Mouse (Mus musculus): ENCODE measurements at regions not wholly inside any gene's neighbourhood (a gene's known extent, or its start where the extent isn't known, plus 50 kb on each side); places are given as distances from the start of the nearest gene placed in this dataset.

DNA sequence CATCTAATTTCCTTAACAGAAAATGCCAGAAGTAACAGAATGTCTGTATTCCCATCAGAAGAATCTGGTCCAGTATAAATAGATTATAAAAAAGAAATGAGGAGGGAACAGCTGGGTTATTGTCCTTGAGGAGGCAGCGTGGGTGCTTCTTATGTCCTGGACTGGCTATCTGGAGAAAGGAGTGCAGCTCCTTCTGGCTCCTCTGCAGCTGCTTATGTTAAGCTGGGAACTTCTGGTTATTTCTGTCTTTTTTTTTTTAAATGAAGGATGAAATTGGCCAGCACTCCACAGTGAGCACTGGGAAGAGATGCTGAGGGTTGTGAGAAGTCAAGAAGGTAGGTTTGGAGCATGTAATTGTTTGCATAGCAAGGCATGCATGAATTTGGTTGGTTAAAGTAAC lies 441.5 kb downstream of the Ebf1 start:
- no peak for DNase-seq (ENCODE audit: low spot score in 2 of 2)

DNA sequence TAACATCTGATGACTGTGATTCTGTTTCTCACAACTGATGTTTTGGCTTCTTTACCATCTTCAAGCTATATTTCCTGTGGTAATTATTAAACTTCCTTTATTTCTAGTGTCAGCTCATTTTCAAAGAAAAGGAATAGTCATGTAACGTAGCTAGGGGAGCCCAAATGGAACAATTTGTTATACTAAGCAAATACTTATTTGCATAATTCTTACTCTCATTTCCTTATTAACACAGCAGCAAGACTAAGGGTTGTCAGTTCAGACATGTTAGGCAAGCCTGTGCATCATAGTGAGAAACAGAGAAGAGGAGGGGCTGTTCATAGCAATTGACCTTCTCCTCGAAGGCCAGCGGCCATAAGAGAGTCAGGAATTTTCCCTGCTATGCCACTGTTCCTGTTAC lies 449.5 kb downstream of the Ebf1 start:
- peak in 1 of 2 experiments; percentile 27 for DNase-seq (ENCODE audit: low spot score in 2 of 2)

DNA sequence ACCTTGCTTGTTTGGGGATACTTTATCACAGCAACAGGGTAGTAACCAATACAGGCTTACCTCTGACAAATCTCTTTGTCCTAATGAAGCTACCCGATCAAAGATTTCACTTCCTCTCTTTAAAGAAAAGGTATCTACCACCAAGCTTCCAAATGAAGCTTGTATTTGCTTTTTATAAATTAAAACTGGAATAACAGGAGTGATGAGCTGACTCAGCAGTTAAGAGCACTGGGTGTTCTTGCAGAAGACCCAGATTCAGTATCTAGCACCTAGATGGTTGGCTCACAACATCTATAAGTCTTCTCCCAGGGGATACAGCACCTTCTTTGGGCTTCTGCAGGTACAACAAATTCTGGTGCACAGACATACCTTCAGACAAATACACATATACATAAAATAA lies 453.2 kb downstream of the Ebf1 start:
- DNase-seq (ENCODE audit: low spot score in 2 of 2): no peak

DNA sequence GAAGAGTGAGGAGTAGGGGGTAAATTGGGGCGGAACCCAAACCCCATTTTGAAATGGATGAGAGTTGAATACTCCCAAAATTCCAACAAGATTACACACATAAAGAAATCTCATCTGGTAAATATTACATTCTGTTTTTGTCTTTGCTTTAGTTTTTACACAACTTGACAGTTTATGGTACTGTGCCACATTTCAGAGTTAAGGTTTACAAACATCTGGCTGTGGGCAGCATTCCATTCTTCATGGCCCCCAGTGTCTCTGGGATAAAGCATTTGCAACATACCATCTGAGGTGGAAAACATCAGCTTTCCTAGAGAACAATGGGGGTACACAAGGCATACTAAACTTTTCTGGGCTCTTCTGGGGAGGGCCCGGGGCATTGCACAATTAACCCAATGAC lies 454.1 kb downstream of the Ebf1 start:
- no peak for DNase-seq (ENCODE audit: low spot score in 2 of 2)

DNA sequence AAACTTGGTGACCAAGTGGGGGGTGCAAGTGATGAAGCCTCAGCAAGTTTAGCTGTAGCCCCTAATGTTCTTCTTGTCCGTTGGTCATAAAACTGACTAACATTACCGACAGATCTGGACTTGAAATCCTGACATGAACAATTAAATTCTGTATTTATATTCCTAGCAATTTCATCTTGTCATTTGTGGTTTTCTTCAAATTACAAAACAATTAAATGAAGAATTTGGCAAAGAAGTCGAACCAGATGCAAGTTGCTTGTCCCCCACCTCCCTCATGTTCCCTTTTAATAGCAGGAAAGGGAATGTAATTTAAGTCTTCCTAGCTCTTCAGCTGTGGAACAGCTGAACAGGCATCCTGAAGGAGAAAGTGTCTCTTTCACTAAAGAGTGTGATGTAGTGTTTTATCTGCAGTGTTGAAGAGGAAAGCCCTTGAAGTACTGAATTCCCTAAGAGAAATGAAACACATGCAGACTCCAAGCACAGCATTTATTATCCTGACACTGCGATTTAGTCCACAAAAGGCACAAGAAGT lies 467.5 kb downstream of the Ebf1 start:
- DNase-seq (ENCODE audit: low spot score in 2 of 2): no peak

DNA sequence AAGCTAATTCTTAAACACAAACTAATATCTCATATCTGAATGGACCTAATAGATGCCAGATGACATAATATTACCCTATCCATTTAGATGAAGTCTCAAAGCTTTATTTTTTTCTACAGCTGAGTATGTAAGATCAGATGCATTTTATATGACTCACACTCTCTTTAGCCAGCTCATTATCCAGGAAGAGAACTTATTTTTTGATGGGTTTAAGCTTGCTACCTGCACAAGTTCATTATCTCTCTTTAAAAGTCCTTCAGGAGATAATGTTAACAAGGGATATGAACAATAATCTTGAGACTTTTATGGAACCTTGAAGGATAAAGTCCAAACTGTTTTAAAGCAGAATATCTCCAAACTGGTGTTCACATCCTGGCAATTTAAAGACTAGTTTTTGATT lies 468.0 kb downstream of the Ebf1 start:
- DNase-seq (ENCODE audit: low spot score in 2 of 2): no peak

DNA sequence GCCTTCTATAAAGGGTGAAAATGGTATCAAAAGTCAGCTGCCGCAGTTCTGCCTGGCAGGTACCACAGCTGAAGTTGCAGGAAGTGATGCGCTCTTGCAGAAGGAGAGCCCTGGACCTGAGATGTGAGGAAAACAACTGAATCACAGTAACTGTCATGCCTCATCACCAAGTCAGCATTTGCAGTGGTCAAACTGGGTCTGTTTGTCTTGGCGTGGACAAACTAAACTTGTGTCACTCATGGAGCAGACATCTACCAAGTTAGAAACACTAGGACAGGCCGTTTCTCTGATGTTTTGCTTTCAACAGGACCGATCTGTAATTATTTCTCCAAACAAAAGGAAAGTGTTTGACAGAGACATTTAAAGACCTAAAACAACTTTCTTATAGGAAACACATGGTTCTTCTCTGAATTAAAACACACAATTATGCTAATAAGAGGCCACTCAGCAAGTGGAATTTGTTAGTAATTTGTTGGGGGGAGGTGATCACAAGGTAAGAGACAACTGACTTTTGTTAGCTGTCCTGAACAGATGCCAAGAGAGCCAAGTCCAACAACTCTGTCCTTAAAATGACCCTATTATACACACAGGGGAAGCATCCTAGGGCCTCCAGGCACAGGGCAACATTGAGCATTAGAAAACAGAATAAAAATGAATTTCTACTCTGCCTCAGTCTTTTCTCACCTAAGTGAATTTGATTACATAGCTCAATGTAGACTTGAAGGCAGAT lies 470.2 kb downstream of the Ebf1 start:
- no peak for DNase-seq (ENCODE audit: low spot score in 2 of 2)

DNA sequence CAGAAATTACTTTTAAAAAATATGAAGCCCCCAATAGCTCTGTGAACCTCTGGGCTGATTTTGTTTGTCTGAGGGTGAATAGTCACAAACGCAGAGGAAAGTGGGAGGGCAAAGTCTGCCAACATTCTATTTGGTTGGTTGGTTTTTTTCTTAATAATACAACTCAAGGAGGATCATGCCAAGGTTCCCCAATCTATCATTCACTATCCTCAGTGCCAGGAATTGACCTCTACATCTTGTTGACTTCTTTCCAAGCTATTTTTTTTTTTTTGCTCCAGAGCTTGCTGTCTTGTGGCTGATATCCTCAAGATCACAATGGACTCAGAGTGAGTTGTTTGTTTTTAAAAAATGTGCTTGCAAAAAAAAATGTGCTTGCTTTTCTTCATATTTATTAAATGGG lies 471.2 kb downstream of the Ebf1 start:
- no peak for DNase-seq (ENCODE audit: low spot score in 2 of 2)

DNA sequence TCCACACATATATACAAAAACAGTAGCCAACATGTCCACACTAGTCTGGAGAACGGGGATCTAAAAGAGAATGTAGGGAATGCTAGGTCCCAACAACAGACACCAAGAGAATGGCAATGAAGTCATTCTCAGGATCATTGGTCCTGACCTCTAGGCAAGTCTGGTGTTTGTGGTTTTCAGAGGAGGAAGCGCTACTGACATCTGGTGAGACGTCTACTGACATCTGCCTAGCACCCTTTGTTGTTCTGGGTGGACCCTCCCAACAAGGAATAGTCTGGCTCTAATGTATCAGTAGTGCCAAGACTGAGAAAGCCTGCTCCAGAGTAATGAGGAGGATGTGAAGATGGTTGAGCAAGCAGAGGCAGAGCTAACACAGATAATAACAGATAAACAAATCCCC lies 472.4 kb downstream of the Ebf1 start:
- DNase-seq (ENCODE audit: low spot score in 2 of 2): peak; percentile 41 to 58

DNA sequence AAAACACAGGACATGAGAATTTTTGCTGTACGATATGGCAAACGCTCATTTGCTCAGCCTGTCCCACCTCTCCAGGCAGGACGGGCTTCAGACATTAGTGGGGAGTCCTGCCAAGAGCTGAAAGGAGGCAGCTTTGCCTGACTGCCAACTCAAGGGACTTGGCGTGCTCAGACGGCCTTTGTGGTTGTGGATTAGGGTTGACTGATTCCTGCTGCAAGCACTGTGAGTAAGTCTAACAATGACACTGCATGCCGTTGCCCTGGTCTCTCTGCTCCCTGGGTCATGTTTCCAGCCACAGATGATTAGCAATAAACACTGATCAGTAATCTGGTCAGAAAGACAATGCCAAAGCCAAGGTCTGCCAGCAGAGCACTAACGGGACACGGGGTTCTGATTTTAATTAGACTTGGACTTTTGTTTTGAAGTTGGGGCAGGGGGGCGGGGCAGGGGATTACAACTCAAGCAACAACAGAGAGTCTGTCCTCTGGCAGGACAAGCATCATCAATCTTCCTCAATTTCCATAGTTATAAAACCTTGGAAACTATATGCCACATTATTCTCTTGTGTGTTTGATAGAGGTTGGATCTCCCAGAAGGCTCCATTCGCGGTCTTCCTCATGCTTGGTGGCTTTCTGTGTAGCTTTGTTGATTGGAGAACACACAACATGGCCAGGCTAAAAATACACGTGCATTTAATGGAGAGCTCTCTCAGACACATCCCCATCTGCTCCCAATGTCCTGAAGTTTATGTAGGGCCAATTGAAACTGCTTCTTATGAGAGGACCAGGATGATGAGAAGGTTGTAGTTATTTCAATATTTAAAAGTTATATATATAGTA lies 486.6 kb downstream of the Ebf1 start:
- no peak for DNase-seq (ENCODE audit: low spot score in 2 of 2)

DNA sequence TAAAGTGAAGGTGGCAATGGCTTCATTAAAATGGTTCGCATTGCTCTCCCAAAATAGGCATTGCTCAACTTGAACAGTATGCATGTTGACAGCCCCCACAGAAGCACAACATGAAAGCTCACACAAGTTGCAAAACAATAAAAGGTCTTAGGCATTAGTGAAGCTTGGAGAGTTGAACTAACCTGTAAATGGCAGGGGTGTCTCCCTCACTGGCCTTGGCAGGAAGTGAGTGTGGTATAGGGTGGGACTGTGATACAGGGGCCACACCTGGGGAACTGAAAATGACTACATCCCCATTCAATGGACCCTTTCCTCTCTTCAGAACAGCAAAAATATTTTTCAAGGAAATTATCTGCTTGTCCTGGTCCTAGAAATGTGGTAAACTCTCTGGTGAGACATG lies 499.6 kb downstream of the Ebf1 start:
- peak; percentile 84 to 89 for DNase-seq (ENCODE audit: low spot score in 2 of 2)

DNA sequence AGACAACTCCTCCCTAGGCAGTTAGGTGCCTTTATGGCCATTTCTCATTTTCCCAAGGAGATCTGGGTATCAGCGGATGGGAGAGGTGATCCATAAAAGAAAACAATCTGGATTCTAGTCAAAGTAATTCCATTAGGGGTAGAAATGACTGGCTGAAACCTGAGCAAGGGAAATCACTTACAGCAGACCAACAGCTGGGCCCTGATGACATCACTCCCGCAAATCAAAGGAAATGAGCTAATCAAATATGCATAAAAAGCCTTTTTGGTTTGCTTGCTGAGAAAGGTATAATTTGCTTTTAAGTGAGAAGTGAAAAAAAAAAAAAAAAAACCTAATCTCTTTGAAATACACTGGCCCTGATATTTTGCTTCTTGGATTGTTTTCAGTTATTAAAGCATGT lies 506.2 kb downstream of the Ebf1 start:
- DNase-seq (ENCODE audit: low spot score in 2 of 2): no peak

DNA sequence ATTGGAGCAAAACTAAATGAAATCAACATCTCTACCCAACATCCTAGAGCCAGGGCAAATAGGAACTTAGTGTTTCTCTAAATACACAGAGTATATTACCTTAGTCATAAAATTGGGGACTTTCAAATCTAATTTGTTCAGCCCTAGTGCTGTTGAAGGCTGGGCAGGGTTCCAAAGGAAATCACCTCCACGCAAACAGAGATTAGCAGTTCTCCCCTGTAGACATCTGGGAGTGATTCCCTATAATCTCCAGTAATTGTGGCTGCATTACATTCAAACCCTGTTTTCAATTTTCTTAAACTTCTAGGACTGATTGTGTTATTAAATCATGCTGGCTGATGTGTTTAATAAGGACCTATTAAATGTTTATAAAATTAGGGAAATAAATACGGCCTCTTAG lies 519.7 kb downstream of the Ebf1 start:
- DNase-seq (ENCODE audit: low spot score in 2 of 2): no peak

DNA sequence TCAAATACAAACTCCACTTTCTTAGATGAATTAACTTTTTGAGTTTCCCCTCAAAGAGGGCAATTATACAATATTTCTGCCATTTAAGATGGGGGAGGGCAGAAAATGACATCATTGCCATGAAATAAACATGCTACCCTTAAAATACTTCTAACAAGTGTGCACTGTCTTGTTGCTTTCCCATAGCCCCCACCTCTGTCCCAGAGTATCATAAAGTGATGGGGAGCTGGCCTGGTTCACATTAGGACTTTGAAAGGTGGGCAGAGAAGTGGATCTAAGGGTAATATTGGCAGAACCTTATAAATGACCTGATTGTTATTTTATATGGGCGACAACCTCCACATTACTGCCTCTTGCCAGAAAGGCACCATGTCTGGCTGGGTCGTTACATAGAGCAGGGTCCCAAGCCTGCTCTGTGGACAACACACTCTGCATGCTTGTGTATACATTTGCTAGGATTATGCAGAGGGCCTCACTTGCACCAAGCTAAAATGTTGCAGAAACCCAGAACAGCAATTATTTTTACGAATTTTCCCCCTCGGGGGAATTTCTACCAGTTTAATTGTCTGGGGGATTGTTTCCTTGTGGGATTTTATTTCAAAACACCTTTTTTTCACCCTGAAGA lies 521.3 kb downstream of the Ebf1 start:
- DNase-seq (ENCODE audit: low spot score in 2 of 2): no peak

DNA sequence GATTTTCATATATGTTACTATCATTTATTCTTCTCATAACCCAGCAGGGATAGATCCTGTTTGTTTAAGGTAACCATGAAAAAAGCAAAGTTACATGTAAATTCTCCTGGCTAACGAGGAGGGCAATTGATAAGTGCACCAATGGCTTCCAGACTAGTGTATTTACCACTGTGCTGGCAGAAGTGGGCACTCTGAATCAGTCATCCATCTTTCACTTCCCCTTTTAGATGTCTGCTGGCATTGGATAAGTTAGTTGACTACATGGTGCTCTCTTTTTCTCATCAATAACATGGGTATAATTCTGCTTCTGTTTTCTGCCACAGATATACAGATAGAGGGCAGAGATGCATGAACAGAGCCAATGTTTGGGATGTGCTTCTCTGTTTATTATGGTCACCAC lies 523.4 kb downstream of the Ebf1 start:
- DNase-seq (ENCODE audit: low spot score in 2 of 2): peak; percentile 10 to 34

DNA sequence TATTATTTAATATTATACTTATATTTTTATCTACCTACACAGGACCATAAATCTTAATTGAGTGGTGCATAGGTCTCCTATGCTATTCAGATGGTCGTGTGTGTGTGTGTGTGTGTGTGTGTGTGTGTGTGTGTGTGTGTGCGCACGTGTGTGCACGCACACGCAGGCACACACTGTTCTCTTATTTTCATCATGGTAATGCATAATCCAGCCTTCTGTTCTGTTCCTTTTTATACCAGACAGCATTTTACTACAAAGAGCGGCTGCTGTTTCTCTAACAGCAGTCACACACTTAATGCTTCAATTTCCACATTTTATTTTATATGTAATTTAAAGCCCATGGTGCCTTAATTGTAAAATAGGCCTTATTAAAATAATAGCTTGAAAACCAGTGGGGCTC lies 537.0 kb downstream of the Ebf1 start:
- DNase-seq (ENCODE audit: low spot score in 2 of 2): no peak

DNA sequence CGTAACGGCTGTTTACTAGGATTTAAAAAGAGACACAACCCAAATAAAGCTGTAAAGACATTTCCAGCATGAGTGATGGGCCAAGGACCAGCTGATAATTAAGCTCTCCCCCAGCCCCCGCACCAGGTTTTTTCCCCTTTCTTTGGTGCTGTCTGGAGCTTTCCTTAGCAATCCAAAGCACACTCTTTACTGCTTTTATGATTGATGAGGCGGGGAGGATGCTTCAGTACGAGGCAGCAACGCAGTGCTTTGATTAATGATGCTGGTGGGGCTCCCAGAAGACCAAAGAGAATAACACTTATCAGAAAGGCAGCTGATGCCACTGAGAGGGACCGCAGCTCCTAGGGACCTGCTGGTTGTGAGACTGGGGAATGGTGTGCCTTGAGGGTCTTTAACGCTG lies 537.4 kb downstream of the Ebf1 start:
- no peak for DNase-seq (ENCODE audit: low spot score in 2 of 2)

DNA sequence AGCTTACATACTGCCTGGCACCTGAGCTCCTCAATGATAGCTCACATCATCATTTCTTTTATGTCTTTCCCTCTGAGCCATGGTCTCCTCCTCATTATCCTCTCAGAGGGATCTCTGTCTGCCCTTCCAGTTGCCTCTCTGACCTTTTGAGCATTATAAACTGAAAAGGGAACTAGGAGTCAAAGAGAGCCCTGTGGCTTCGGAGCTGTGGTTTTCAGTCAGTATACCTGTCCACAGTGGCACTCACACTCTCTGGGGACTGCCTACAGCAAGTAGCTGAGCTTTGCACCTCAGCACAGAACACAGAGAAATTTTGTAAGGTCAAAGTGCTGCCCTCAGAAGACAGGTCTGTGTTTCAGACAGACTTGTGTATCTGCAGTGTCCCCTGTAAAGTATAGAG lies 538.7 kb downstream of the Ebf1 start:
- DNase-seq (ENCODE audit: low spot score in 2 of 2): peak; percentile 74 to 75

DNA sequence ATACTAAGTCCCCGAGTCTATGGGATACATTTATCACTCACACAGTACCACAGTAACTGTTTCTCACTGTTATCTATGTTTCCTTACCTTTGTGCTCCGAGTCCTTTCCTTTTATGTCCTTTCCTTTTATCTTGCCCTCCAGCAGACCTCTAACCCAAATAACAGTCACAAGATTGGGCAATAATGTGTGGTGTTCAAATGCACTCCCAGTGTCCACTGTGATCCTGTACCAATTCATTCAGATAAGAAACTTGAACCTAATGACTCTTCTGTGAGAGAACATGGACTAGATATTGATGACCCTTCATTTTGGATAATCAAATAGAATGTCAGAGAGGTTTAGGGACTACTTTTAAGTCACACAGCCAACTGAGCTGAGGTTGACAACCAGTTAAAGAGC lies 541.2 kb downstream of the Ebf1 start:
- no peak for DNase-seq (ENCODE audit: low spot score in 2 of 2)

DNA sequence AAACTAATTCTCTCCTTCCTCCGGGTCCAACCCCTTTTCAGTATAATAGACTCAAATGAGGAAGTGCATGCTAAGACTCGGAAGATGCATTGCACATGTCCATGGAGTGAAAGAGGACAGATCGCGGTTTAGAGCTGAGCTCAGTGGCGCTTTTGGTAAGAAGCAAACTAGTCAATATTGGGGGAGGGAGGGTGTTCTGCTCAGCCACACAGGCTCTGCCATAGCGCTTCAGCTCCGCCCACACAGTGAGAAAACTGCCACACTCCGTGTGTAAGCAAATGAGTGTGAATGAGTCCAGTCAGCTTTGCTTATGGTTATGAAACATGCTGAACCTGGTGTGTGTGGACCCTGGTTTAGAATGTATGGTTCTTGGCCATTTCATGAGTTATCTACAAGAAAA lies 543.8 kb downstream of the Ebf1 start:
- peak; percentile 52 to 67 for DNase-seq (ENCODE audit: low spot score in 2 of 2)

DNA sequence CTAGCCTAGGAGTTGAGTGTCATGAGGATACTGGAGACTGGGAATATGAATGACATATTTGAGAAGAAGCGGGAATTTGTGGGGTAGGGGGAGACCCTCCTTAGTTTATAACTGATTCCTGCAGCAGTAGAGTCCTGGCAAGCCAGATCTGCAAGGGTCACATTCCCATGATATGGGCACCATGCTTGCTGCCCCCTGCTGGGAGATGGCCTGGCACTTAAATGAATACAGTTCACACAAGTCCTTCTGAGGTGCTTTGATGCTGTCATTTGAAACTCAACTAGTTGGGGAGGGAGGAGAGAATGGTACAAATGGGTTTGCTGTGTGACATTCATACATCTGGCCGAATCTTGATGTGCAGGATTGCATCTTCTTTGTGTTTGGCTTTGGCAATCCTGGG lies 556.4 kb downstream of the Ebf1 start:
- peak; percentile 16 to 40 for DNase-seq (ENCODE audit: low spot score in 2 of 2)

DNA sequence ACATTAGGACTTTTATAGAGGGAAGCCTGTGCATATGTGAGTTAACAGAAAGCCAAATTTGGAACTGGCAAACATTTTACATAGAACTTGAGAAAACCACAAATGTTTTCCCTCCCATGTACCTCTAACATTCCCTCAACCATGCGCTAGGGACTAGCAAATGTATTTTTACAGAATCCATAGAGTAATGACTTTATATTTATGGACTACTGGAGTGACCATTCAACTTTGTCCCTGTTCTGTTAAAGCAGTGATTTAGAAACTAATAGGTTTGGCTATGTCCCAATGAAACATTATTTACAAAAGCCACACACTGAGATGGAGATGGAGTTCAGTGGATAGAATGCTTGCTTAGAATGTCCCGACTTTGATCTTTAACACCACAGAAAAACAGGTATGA lies 557.0 kb downstream of the Ebf1 start:
- DNase-seq (ENCODE audit: low spot score in 2 of 2): no peak
